Mouse (Mus musculus): ENCODE results near the gene Gspt1.

DNA sequence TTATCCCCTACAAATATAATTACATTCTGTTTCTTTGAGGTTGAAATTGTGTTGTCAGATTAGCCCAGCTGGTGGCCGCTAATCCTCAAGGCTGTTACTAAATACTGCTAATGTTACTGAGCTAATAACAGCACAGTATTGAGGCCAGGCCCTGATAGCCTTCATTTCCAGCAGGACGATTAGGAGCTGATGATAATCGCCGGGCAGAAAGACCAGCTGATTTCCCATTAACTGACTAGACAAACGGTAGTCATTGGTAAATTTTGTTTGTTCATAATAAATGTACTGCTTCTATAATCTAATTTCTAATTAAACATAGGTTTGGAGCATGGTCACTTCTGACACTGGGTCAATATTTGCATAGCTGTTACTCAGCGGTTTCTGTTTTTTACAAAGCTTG, 24.7 kb upstream of the Gspt1 start:
- TF ChIP-seq CTCF (IDR thresholded peaks at IDR 0.05; ENCODE audit: borderline replicate concordance, insufficient read depth, low read depth, low read length), result no peak
- TF ChIP-seq POLR2A (IDR thresholded peaks at IDR 0.05; ENCODE audit: borderline replicate concordance, insufficient read depth, low read length), result no peak
